Mouse (Mus musculus) bone marrow, adult 2 months (tissue): ENCODE measurements at regions not wholly inside any gene's neighbourhood (a gene's known extent, or its start where the extent isn't known, plus 50 kb on each side); places are given as distances from the start of the nearest gene placed in this dataset.

Experiments
- CTCF ChIP-seq: fragments of 200-500 bp; IDR thresholded peaks from 2 replicates; pipeline ENCODE4 v1.5.1; 2011; ENCODE audit warnings: low read length, control low read depth; ENCODE audit not compliant: control insufficient read depth, insufficient read depth
- POLR2A ChIP-seq: fragments of 200-500 bp; IDR thresholded peaks from 2 replicates; pipeline ENCODE4 v1.6.1; 2011; ENCODE audit warnings: low read depth, mild to moderate bottlenecking, control low read depth, low read length, borderline replicate concordance; ENCODE audit not compliant: control insufficient read depth

GRCm38 (mm10) chr15:38569011-38569640, 1143.8 kb downstream of the 4930447A16Rik start:
- TF ChIP-seq CTCF (no peak), POLR2A (no peak)
